Mouse (Mus musculus): ENCODE measurements around the gene Ccdc28a. TPM values are rescaled to one million over a fixed set of nuclear protein-coding genes. Genes with fewer than 3 reads are reported as not detected.
A peak's percentile ranks its signal among the peaks of the same experiment; 100 is the strongest.

Ccdc28a gene
- total RNA-seq, 2 experiments from 2014 or later: 29.2 to 33.5 TPM

DNA sequence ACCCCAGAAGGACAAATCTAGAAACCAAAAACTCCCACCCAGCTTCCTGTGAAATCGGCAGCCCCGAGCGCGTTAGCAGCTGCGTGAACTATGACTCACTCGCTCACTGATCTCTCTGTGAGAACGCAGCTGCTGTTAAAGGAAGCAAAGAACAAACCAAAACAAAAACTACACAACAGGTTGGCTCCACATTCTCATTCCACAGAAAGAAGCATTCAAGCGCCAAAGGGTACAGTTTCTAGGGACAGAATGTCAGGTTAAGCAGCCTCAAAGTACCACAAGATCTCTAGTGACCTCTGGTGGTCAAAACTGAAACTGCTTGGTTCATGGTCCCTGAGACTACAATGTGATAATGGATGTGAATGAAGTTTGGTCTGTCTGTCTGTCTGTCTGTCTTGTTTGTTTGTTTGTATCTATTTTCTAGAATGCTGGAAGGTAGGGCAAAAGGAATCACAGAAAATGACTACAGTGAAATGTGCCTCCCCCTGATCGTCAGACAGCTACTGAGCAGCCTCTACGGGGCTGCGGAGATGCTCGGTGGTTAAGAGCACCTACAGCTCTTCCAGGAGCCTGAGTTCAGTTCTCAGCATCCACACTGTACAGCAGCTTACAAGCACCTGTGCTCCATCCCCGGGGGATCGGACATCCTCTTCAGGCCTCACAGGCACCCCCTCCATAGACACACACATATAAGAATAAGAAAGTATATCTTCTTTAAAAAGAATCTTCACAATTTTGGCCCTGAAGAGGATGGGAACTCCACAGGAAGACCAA is 37.4 kb downstream of the Ccdc28a start:
- peak; percentile 49 to 69 for DNase-seq (ENCODE audit: low spot score in 2 of 2)
- intact Hi-C loops (cut with DNase I): loop anchor here (2.0 to 5.0 kb wide), 3 partner anchors 143 to 465 kb away; partner anchors contain the start of gene Reps1

DNA sequence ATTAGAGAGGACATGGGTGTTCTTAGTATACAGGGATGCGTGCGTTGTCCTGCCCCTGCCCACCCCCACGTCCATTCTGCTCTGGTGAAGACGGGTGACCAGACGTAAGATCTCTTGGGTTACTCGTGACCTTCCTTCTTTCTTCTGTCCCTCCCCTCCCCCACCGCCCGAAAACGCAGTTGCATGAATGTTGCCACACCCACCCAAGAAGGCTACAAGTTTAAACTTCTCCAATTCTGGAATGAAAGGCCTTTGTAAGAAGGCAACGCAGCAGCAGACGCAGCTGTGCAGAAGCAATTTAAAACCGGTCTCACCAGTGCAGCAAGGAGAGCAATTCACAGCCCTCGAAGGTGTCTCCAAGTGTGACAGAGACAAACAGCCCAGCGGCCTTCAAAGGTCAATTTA is 40.1 kb downstream of the Ccdc28a start:
- intact Hi-C loops (cut with DNase I): loop anchor here (5.0 kb wide), 1 partner anchor 312 kb away; no protein-coding TSS in a partner anchor
- no peak for DNase-seq (ENCODE audit: low spot score in 2 of 2)

DNA sequence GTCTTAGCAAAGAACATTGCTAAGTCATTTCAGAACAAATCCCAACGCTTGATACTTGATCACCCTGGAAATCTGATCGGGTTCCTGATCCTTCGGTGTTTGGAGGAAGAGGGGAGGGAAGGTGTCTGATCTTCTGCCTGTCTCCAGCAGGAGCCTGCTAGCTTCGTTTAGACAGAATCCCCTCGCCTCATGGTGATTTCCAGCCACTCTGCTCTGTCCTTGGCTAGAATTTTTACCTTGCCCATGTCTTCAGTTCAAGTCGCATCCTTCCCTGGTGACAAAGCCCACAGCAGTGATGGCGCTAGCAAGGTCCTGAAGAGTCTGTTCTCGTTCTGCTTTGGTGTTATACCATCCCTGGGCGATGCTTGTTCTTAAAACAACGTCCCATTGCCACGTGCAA is 40.6 kb downstream of the Ccdc28a start:
- intact Hi-C loops (cut with DNase I): no loop called here
- no peak for DNase-seq (ENCODE audit: low spot score in 2 of 2)

GRCm38 (mm10) chr10:18193221-18193620 is 41.6 kb downstream of the Ccdc28a start:
- no peak for DNase-seq (ENCODE audit: low spot score in 2 of 2)
- intact Hi-C loops (cut with DNase I): no loop called here

DNA sequence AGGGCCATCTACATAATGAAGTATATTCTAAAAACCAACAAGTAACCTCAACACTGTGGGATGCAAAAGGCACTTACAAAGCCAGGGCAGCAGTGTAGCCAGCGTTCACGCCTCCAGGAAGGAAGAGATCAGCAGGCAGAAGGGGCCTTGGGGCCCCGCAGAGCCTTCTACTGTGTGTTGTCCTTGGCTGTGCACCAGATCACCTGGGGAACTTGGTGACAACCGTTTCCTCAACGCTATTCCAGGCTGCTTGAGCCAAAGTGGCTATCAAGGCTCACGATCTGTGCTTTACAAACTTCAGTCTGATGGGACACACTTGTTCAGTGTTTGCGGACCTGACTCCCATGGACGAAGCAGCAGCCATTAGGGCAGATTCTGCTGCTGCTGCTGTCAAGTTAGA is 43.1 kb downstream of the Ccdc28a start:
- intact Hi-C loops (cut with DNase I): no loop called here

GRCm38 (mm10) chr10:18189498-18189897 is 45.3 kb downstream of the Ccdc28a start:
- DNase-seq (ENCODE audit: low spot score in 2 of 2): no peak
- intact Hi-C loops (cut with DNase I): no loop called here

More for the DNA sequence above, 43.1 kb downstream of the Ccdc28a start:
- no peak for DNase-seq (ENCODE audit: low spot score in 2 of 2)

GRCm38 (mm10) chr10:18188564-18188963 is 46.2 kb downstream of the Ccdc28a start:
- intact Hi-C loops (cut with DNase I): no loop called here
- no peak for DNase-seq (ENCODE audit: low spot score in 2 of 2)

DNA sequence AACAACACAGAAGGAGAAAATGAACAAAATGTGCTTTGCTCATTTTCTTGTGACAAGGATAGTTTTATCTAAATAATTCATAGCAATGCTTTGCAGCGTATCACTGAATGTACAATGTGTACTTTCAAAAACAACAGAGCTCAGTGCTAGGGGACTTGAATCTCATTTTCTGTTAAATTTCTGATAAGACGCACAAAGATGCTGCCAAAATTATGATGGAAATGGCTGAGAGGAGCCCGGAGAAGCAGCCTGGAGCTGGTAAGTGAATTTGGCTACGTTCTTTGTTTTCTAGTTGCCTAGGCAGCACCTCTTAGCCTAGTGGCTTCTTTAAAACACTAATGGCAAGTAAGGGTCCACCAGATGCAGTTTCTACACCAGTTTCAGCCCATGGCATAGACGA is 52.6 kb downstream of the Ccdc28a start:
- DNase-seq (ENCODE audit: low spot score in 2 of 2): no peak
- intact Hi-C loops (cut with DNase I): no loop called here

GRCm38 (mm10) chr10:18177304-18177703 is 57.5 kb downstream of the Ccdc28a start:
- intact Hi-C loops (cut with DNase I): no loop called here
- DNase-seq (ENCODE audit: low spot score in 2 of 2): no peak

DNA sequence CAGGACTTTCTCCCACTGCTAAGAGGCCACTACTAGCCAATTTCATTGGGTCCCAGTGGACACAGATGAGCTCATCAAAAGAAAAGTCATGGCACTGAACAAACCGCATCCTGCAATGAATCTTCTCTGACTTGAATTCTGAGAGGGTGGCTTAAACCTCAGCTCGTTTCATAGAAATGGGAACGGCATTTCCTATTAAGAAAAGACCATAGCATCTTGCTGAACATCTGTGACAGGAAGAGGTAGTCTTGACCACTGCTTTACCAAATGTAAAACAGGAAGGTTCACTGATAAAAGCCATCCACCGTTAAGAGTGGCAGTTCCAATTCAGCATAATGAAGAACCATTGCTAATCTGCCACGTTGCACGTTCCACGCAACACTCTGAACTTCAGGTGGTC is 58.1 kb downstream of the Ccdc28a start:
- no peak for DNase-seq (ENCODE audit: low spot score in 2 of 2)
- intact Hi-C loops (cut with DNase I): no loop called here

DNA sequence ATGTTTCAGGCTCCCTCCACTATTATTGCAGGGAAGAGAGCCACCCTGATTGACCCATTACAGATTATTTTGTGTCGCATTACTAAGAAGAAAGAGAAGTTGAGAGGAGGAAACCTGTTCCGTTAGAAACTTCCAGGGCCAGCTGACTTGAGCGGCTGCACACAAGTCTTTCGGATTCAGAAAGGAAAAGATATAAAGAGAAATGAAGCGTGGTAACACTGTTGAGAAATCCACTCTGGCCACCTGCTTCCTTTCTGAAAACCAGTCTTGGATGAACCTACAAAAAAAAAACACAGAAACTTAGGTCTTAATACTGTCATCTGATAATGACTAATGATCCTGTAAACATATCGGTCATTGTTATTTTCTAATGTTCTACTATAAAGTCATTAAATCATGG is 59.7 kb downstream of the Ccdc28a start:
- intact Hi-C loops (cut with DNase I): no loop called here
- no peak for DNase-seq (ENCODE audit: low spot score in 2 of 2)

Other genes with a start within 250 kb of the Ccdc28a start
- 10 to 100 TPM; 14.2 to 18.4 TPM for gene Abracl, start 211.7 kb downstream of the Ccdc28a start, total RNA-seq (2021)
- gene Reps1, start 179.1 kb downstream of the Ccdc28a start, total RNA-seq (2021): 10 to 100 TPM; 57.7 to 63.3 TPM
- gene Ect2l, start 24.1 kb downstream of the Ccdc28a start, total RNA-seq (2021): under 1 TPM; 0.10 to 0.68 TPM
- 10 to 100 TPM; 23.7 to 27.7 TPM for gene Nhsl1, start 84.0 kb upstream of the Ccdc28a start, total RNA-seq (2021)

Measured in left cerebral cortex, postnatal 36 days (tissue).